Mouse (Mus musculus): ENCODE data around the gene Pemt.

GRCm38 (mm10) chr11:60093984-60094587 is 47.8 kb upstream of the Pemt start:
- no peak for TF ChIP-seq POLR2A (IDR thresholded peaks at IDR 0.05; ENCODE audit: low read depth, low read length)
- TF ChIP-seq CTCF (IDR thresholded peaks at IDR 0.05; ENCODE audit: extremely low read depth, insufficient read depth, insufficient read length, insufficient replicate concordance), result no peak
